Mouse (Mus musculus) frontal cortex, postnatal 14 days (tissue): ENCODE results near the gene Olfr732.

ENCODE experiments used
- DNase-seq, 2 experiments: peaks; one replicate each; pipeline ENCODE4 v3.0.0; 2022; ENCODE audit warnings: low spot score in 2 of 2

Gene Olfr732

DNA sequence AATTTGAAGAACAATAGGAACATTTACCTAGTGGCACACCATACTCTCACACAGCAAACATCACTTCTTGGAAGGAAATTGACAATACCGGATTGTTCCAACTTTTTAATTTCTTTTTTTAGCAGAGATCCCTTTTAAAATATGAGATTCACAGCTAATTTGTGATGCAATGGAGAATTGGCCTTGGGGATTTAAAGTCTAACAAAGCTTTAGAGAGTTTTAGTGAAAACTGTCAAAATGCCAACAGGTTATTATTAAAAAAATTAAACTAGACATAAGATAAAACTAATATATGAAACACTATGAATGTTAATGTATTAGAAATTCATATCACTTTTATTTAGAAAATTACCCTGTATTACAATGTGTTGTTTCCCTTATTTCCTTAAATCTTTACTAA is at the start of gene Olfr732:
TSS of gene Olfr732 (minus strand) at position 101 of the 400 bp plus-strand sequence.
- no peak for DNase-seq

GRCm38 (mm10) chr14:50326661-50327060 is 42.7 kb upstream of the Olfr732 start, which contains the start of gene Olfr734:
Olfr734 (minus strand) TSS chr14:50326761.
- DNase-seq, result no peak

GRCm38 (mm10) chr14:50301422-50301821 is 17.4 kb upstream of the Olfr732 start, which contains the start of gene Olfr733:
Olfr733 (minus strand) TSS chr14:50301522.
- no peak for DNase-seq

DNA sequence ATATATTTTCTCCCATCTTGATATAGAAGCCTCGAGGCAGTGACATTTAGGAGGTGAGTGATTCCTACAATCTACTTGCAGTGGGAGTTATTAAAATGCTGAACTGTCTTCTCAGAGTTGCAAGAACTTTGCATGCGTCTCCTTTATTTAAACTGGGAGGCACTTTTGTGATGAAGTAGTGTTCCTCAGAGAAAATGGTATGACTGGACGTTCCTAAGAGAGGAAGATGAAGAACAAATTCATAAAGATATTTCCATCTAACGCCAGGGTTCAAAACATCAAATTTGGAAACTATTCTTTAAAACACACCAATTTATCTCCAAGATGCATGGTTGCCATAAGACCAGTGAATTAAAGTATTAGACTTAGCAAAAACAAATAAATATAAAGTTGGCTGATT is 42.2 kb downstream of the Olfr732 start, which contains the start of gene Olfr731:
TSS of gene Olfr731 (minus strand) at position 101 of the 400 bp plus-strand sequence.
- DNase-seq, result no peak
